Mouse (Mus musculus) heart, embryonic 15.5 days (tissue): ENCODE results near the gene Bad. TPM values are rescaled to one million over a fixed set of nuclear protein-coding genes. Genes with fewer than 3 reads are reported as not detected.

Experiments used
- ATAC-seq: fragments of 200-750 bp; cut with Nextera tagmentation; replicated peaks from 2 replicates; pipeline ENCODE4 v1.8.0; 2017; ENCODE audit warnings: low read depth, moderate TSS enrichment; ENCODE audit not compliant: insufficient number of reproducible peaks, insufficient read depth, low FRiP score
- H3K27ac ChIP-seq: fragments of 300-500 bp; sonication (generic); 2 replicates; pipeline ENCODE4 v1.5.1; 2015; ENCODE audit warnings: mild to moderate bottlenecking, inconsistent platforms
- H3K27me3 ChIP-seq: fragments of 300-500 bp; sonication (generic); 2 replicates; pipeline ENCODE4 v1.6.1; 2015; ENCODE audit warnings: inconsistent platforms
- H3K36me3 ChIP-seq: fragments of 300-500 bp; sonication (generic); 2 replicates; pipeline ENCODE4 v1.6.1; 2015; ENCODE audit warnings: mild to moderate bottlenecking, inconsistent platforms
- H3K4me1 ChIP-seq: fragments of 300-500 bp; sonication (generic); replicated peaks from 2 replicates; pipeline ENCODE4 v1.6.1; 2015; ENCODE audit warnings: inconsistent platforms
- H3K4me2 ChIP-seq: fragments of 300-500 bp; sonication (generic); 2 replicates; pipeline ENCODE4 v1.6.1; 2015; ENCODE audit warnings: inconsistent platforms, mild to moderate bottlenecking, moderate library complexity
- H3K4me3 ChIP-seq: fragments of 300-500 bp; sonication (generic); 2 replicates; pipeline ENCODE4 v1.5.1; 2015; ENCODE audit warnings: mild to moderate bottlenecking, inconsistent platforms
- H3K9ac ChIP-seq: fragments of 300-500 bp; sonication (generic); 2 replicates; pipeline ENCODE4 v1.6.1; 2015; ENCODE audit warnings: mild to moderate bottlenecking, inconsistent platforms
- H3K9me3 ChIP-seq: fragments of 300-500 bp; sonication (generic); replicated peaks from 2 replicates; pipeline ENCODE4 v1.6.1; 2016; ENCODE audit warnings: inconsistent platforms
- WGBS: fragments of 180-500 bp; shearing (Covaris S2); methylation state at CpG from one replicate; pipeline ENCODE4 v1.1.7; 2015; ENCODE audit warnings: mixed read lengths; 5-methylcytosine and 5-hydroxymethylcytosine counted together
- polyA plus RNA-seq: library from polyadenylated mRNA; unstranded; fragments of >200 nt; fragmentation: Nextera tagmentation; extraction: Ambion mirVana; gene quantifications from 2 replicates; pipeline ENCODE4 v1.2.1, GENCODE M21; 2015

The Bad gene
- polyA plus RNA-seq, 1 experiment from 2014 or later = 55.6 TPM

DNA sequence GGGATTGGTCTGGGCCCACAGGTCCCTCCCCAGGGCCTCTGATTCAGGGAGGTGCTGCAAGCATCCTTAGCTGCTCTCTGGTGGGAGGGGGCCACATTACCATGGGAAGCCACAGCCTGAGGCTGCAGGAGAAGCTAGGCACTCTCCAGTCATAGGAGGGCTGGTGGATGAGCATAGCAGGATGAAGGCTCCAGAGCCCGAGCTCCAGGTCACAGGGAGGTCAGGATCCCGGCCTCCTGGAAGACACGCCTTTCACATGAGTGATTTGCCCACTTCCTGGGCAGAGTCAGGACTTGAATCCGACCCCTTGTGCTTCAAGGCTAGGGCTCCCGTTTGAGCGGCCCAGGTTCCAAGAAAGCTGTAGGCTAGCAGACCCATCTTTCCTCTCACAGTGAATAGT is 30.0 kb downstream of the Bad start:
- Histone ChIP-seq H3K4me1 (peaks cover 49% of the 10 kb centered on the region), H3K36me3 (peaks cover 3% of the 10 kb centered on the region; the same call in 1 of the 2 replicates), H3K9ac (no peak overlapping the region), H3K27ac (peak overlapping the region; percentile 28; the same call in 1 of the 2 replicates), H3K4me3 (no peak overlapping the region), H3K4me2 (no peak overlapping the region), H3K9me3 (no peaks in the 10 kb centered on the region), H3K27me3 (no peaks in the 10 kb centered on the region)
- 37% methylated on average over 6 of the region's 6 CpGs for WGBS
- no peak for ATAC-seq

DNA sequence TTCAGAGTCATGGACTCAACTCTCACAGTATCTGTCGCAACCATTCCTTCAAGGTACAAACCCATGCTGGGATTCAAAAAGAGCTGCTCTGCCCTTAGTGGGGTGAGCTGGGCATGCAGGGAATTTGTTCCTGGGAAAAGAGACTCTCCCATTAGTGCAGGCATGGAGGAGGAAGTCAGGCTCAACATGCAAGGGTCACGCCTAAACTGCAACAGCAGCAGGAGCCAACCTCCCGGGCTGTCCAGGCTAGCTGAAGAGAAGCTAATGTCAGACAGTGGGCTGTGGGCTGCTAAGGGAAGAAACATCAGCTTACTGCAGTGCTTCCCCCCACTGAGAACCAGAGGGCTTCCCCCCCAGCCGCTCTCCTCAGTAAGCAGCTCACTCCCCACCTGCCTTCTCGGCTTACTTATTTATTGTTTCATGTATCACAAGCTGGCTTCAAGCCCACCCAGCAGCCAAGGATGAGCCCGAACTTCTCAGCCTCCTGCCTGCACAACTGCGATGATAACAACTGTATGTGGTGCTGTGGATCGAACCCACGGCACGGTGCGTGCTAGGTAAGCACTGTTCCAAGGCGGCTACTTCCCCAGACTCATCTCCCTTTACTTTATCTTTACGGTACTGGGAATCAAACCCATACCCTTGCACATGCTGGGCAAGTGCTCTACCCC is 30.7 kb downstream of the Bad start:
- peaks cover 55% of the 10 kb centered on the region for H3K4me1 ChIP-seq
- H3K9ac ChIP-seq = no peak overlapping the region
- WGBS = 75% methylated on average over 13 of the region's 13 CpGs
- no peak overlapping the region for H3K4me2 ChIP-seq
- no peaks in the 10 kb centered on the region for H3K27me3 ChIP-seq
- no peak overlapping the region for H3K27ac ChIP-seq
- no peaks in the 10 kb centered on the region for H3K9me3 ChIP-seq
- ATAC-seq = no peak
- no peak overlapping the region for H3K4me3 ChIP-seq
- H3K36me3 ChIP-seq = peaks cover 8% of the 10 kb centered on the region

DNA sequence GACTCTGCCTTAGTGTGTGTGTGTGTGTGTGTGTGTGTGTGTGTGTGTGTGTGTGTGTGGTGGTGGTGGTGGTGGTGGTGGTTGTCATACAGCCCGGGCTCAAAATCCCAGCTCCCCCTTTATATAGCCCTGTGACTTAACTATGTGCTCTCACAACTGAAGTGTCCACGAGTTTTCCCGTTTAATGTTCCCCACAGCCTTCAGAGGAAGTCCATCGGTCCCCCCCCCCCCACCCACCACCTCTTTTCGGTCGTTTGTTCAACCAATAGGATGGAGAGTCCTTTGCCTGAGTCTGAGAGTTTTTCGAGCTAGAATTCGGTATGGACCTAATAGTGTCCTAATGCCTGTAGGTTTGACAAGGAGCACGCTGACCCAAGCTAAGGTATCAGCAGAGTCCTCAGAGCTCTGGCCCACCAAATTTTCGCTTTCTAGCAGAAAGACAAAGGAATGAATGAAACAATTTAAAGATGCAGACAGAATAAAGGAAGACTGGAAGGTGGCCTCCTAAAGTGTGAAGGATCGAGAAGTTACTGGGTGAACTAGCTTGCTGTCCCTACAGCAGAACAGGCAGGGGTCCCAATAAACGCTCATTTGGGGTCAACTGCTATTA is 32.0 kb downstream of the Bad start:
- ATAC-seq = no peak
- peak overlapping the region; percentile 90 for H3K4me2 ChIP-seq
- H3K9me3 ChIP-seq = no peaks in the 10 kb centered on the region
- H3K4me1 ChIP-seq = peaks cover 61% of the 10 kb centered on the region
- peak overlapping the region; percentile 77 for H3K4me3 ChIP-seq
- peak overlapping the region; percentile 93 for H3K27ac ChIP-seq
- H3K27me3 ChIP-seq = no peaks in the 10 kb centered on the region
- 33% methylated on average over 12 of the region's 12 CpGs for WGBS
- H3K9ac ChIP-seq = peak overlapping the region; percentile 82
- H3K36me3 ChIP-seq = peaks cover 20% of the 10 kb centered on the region

DNA sequence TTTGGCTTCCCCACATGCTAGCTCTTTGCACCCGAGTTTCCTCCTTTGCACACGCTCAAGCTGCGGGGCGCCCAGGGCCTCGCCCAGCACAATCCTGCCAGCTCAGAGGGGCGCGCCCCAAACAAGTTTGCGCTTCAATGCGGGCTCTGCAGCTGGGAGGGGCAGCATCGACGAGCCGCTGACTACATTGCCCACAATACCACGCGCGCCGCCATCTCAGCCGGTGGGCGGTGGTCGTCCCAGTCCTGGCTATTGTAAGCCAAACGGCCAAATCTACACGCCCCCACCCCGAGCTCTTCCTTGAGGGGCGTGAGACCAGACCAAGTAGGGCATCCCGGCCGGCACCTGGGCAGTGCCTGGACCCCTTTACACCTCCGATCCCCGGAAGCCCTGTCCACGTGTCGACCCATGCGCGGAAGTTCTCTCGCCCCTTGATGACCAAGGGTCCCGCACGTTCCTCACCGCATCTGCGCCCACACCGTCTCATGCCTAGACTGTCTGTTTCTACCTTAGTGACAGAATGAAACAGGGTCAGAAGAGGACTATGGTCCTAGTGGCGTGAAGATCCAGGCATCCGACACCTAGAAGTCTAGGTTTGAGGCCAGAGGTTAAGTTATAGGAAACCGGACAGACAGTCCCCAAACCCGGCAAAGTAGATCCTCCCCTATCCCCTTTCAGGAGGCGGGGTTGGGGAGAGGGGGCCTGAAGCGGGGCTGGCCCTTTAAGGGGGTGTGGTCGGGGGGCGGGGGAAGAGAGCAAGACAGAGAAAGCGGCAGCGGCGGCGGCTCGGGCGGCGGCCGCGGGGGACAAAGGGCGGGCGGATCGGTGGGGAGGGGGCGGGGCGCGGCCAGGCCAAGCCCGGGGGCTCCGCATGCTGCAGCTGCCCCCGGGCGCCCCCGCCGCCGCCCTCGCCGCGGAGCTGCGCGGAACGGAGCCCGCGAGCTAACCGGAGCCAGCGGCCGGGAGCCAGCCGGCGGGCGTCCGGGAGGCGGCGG is 32.8 kb downstream of the Bad start, which contains the start of gene Ppp1r14b:
TSS of gene Ppp1r14b (plus strand) at position 758 of the 995 bp plus-strand sequence.
- H3K4me3 ChIP-seq = peak within 1 kb of the TSS; percentile 77
- under 1% methylated on average over 84 of the region's 84 CpGs for WGBS
- peak within 1 kb of the TSS; percentile 90 for H3K4me2 ChIP-seq
- H3K27me3 ChIP-seq = no peaks in the 10 kb centered on the region
- ATAC-seq = peak; percentile 57
- peak within 1 kb of the TSS; percentile 82 for H3K9ac ChIP-seq
- H3K4me1 ChIP-seq = peaks cover 64% of the 10 kb centered on the region
- H3K27ac ChIP-seq = peak within 1 kb of the TSS; percentile 93
- no peaks in the 10 kb centered on the region for H3K9me3 ChIP-seq
- H3K36me3 ChIP-seq = peaks cover 21% of the 10 kb centered on the region

DNA sequence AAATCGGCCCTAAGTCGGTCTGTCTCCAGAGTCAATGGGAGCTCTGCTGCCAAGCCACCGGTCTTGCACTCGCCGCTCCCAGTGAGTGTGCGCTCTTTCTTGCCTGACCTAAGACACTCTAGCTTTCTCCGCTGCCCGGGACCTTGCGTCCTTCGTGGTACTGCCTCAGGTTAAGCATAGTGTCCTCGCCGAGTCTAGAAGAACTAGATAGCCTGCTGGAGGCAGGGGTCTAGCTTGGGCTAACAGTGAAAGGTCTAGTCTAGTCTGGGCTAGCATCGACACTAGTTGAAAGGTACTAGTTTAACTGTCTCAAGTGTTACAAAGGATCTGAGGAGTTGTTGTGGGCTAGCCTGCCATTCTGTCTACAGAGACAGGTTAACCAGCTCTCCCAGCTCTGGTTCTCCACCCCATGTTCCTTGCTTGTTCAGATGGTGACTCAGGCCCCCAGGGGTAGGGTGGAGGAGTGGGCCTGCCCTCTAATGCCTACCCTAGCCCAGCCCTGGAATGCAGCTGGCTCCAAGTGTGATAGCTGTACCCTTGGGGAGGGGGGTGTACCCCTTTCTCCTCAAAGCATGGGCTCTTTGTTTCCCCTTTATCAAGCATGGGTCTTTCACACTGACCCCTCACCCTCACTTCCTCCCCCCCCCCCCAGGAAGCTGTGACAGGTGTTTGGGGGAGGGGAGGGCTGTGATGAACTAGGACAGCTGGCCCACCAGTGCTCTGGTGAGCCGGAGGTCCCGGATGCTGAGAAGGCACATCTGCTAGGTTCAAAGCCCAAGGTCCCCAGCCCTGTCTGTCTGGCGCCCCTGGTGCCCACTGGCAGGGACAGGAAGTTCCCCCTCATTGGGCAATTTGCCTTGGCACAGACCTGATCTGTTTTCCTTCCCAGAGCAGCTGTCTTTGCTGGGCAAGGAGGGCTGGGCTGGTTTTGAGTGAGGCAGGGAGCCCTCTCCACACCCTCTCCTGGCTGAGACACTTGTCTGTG is 34.2 kb downstream of the Bad start, which contains the start of gene Plcb3:
TSS of gene Plcb3 (minus strand) at position 934 of the 985 bp plus-strand sequence.
- Histone ChIP-seq H3K36me3 (peaks cover 21% of the 10 kb centered on the region), H3K9ac (peak within 1 kb of the TSS; percentile 82), H3K4me3 (peak within 1 kb of the TSS; percentile 77), H3K4me1 (peaks cover 54% of the 10 kb centered on the region), H3K9me3 (no peaks in the 10 kb centered on the region), H3K27ac (peak within 1 kb of the TSS; percentile 93), H3K27me3 (no peaks in the 10 kb centered on the region), H3K4me2 (peak within 1 kb of the TSS; percentile 90)
- ATAC-seq = no peak
- WGBS = under 1% methylated on average over 16 of the region's 16 CpGs

DNA sequence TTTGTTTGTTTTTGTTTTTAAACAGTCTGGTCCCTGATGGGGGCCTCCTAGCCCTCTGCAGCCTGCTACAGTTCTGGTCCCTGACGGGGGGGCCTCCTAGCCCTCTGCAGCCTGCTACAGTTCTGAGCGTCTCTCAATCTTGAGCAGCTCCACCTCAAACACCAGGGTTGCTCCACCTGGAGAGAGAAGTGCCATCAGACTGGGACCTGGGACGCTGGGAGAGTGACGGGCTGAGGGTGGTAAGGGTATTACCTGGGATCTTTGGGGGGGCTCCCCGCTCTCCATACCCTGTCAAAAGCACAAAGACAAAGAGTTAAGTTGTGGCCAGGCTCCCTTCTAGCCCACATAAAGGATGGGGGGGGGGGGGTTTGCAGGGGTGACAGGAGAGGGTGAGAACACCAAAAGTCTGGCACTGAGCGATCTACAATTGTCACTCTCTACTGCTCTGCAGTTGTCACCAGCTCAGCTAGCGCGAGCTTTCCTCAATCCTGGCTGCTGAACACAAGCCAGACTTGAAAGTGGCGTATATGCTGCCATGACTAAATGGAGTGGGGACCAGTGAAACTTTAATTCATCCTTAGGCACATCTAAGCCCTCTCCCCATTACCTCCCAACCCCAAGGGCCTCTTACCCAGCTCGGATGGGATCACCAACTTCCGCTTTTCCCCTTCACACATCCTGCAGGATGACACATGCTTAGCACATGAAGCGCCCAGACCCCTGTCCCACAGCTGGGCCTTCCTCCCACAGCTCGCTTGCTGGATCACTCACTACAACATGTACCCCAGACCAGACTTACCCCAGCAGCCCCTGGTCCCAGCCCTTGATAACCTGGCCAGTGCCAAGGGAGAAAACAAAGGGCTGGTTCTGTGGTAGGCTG is 36.3 kb downstream of the Bad start:
- H3K27me3 ChIP-seq = no peaks in the 10 kb centered on the region
- peak overlapping the region; percentile 97 for H3K27ac ChIP-seq
- H3K4me3 ChIP-seq = peak overlapping the region; percentile 79; the same call in 1 of the 2 replicates
- H3K4me2 ChIP-seq = peak overlapping the region; percentile 89; the same call in 1 of the 2 replicates
- peaks cover 50% of the 10 kb centered on the region for H3K4me1 ChIP-seq
- peak overlapping the region; percentile 79; the same call in 1 of the 2 replicates for H3K9ac ChIP-seq
- no peak for ATAC-seq
- WGBS = 71% methylated on average over 13 of the region's 13 CpGs
- H3K9me3 ChIP-seq = no peaks in the 10 kb centered on the region
- H3K36me3 ChIP-seq = peaks cover 31% of the 10 kb centered on the region

DNA sequence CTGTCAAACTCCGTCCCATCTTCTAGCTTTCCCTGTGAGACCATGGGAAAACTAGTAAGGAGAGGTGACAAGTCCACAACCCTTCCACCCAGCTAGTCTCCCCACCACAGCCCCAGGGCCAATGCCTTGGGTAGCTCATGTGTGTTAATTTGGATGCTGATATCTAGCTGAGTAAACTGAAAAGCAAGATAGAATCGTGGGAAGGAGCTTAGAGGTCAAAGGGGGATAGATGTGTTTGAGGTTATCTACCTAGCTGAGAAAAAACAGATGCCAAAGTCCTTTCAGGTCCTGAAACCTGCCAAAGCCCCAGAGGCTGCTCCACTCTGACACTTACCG is 36.9 kb downstream of the Bad start:
- WGBS = 29% methylated on average over 3 of the region's 3 CpGs
- Histone ChIP-seq H3K4me3 (peak overlapping the region; percentile 79), H3K4me1 (peaks cover 50% of the 10 kb centered on the region), H3K27ac (peak overlapping the region; percentile 97), H3K4me2 (peak overlapping the region; percentile 89), H3K27me3 (no peaks in the 10 kb centered on the region), H3K36me3 (peaks cover 36% of the 10 kb centered on the region), H3K9ac (peak overlapping the region; percentile 79), H3K9me3 (no peaks in the 10 kb centered on the region)
- ATAC-seq = no peak

DNA sequence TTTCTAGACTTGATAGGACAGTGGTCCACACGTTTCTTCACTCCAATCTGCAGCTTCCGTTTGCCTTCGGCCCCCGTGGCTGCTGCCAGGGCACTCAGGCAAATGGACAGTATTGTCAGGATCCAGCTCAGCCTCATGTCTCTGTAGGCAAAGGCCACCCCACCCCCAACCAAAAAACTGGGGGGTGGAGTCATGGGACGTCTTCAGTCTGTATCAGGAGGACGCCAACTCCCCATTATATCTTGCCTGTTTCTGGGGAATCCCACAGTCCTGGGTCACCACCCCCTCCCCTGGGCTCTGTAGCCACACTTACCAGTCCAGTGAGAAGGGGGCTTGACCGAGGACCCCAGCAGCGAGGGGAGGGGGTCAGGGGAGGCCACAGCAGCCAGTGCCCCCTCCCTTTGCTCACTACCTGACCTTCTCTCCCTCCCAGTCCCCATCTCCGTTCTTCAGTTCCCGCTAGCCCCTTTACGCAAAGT is 37.4 kb downstream of the Bad start:
- 5% methylated on average over 11 of the region's 11 CpGs for WGBS

DNA sequence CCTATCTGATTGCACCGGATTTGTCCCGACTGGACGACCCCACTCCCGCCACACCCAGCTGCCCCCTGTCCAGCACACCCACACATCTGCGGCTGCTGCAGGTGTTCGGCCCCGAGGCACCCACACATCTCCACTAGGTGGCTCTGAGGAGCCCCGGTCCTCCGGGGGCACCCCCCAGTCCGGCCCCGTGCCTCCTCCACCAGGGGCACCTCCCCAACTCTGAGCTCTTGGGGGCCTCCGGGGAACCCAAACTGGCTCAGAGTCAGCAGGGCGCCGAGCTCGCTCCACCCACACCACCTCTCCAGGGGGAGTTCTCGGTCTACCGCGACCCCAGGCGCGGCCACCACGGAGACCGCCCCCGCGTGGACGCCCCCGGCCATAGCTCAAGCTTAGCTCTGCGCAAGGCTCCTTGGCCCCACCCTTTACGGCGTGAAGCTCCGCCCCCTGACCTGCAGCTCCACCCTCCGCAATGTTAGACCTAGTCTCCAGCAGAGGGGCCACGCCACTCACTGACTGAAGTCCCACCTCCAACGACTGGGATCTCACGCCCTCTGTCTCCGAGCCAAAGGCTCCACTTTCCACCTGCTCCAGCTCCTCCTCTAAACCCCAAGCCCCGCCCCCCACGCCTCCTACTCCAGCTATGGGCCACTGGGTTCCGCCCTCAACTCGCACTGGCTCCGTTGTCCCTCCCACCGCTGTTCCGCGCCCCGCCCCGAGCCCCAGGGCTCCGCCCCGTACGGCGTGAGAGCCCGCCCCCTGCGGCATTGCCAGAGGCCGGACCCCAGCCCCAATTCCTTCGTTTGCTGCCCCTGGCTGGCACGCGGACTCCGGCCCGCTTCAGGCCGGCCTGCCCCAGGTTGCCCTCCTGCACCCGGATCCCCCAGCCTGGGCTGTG is 38.1 kb downstream of the Bad start:
- peak; percentile 91 for ATAC-seq
- Histone ChIP-seq H3K4me2 (peak overlapping the region; percentile 89), H3K27ac (peak overlapping the region; percentile 97), H3K9ac (peak overlapping the region; percentile 82), H3K27me3 (no peaks in the 10 kb centered on the region), H3K4me1 (peaks cover 45% of the 10 kb centered on the region), H3K9me3 (no peaks in the 10 kb centered on the region), H3K36me3 (peaks cover 44% of the 10 kb centered on the region), H3K4me3 (peak overlapping the region; percentile 79)
- under 1% methylated on average over 59 of the region's 59 CpGs for WGBS

More for the DNA sequence above, 37.4 kb downstream of the Bad start:
- no peak for ATAC-seq
- H3K4me1 ChIP-seq = peaks cover 47% of the 10 kb centered on the region
- peak overlapping the region; percentile 79 for H3K4me3 ChIP-seq
- peak overlapping the region; percentile 79 for H3K9ac ChIP-seq
- peaks cover 40% of the 10 kb centered on the region for H3K36me3 ChIP-seq
- no peaks in the 10 kb centered on the region for H3K27me3 ChIP-seq
- no peaks in the 10 kb centered on the region for H3K9me3 ChIP-seq
- H3K4me2 ChIP-seq = peak overlapping the region; percentile 89
- peak overlapping the region; percentile 97 for H3K27ac ChIP-seq
